Mouse (Mus musculus) midbrain, embryonic 15.5 days (tissue): Measurements from ENCODE around the gene Osgin1. TPM values are rescaled to one million over a fixed set of nuclear protein-coding genes. Genes with fewer than 3 reads are reported as not detected.
A peak's percentile ranks its signal among the peaks of the same experiment; 100 is the strongest.

ENCODE experiments used
- ATAC-seq: fragments of 200-750 bp; cut with Nextera tagmentation; replicated peaks from 2 replicates; pipeline ENCODE4 v1.8.0; 2017; ENCODE audit warnings: moderate TSS enrichment
- H3K27ac ChIP-seq: fragments of 300-500 bp; sonication (generic); 2 replicates; pipeline ENCODE4 v1.5.1; 2015; ENCODE audit warnings: mild to moderate bottlenecking, inconsistent platforms
- H3K27me3 ChIP-seq: fragments of 300-500 bp; sonication (generic); replicated peaks from 2 replicates; pipeline ENCODE4 v1.6.1; 2015; ENCODE audit warnings: inconsistent platforms
- H3K36me3 ChIP-seq: fragments of 300-500 bp; sonication (generic); replicated peaks from 2 replicates; pipeline ENCODE4 v1.6.1; 2015; ENCODE audit warnings: inconsistent platforms
- H3K4me1 ChIP-seq: fragments of 300-500 bp; sonication (generic); 2 replicates; pipeline ENCODE4 v1.6.1; 2015; ENCODE audit warnings: inconsistent platforms
- H3K4me2 ChIP-seq: fragments of 300-500 bp; sonication (generic); 2 replicates; pipeline ENCODE4 v1.6.1; 2015; ENCODE audit warnings: inconsistent platforms, mild to moderate bottlenecking, moderate library complexity
- H3K4me3 ChIP-seq: fragments of 300-500 bp; sonication (generic); 2 replicates; pipeline ENCODE4 v1.5.1; 2015; ENCODE audit warnings: mild to moderate bottlenecking, inconsistent platforms
- H3K9ac ChIP-seq: fragments of 300-500 bp; sonication (generic); 2 replicates; pipeline ENCODE4 v1.6.1; 2015; ENCODE audit warnings: mild to moderate bottlenecking, inconsistent platforms
- H3K9me3 ChIP-seq: fragments of 300-500 bp; sonication (generic); 2 replicates; pipeline ENCODE4 v1.6.1; 2016; ENCODE audit warnings: inconsistent platforms
- WGBS: fragments of 180-500 bp; shearing (Covaris S2); methylation state at CpG from one replicate; pipeline ENCODE4 v1.1.7; 2015; ENCODE audit warnings: mixed read lengths; 5-methylcytosine and 5-hydroxymethylcytosine counted together
- polyA plus RNA-seq: library from polyadenylated mRNA; unstranded; fragments of >200 nt; fragmentation: Nextera tagmentation; extraction: Ambion mirVana; gene quantifications from 2 replicates; pipeline ENCODE4 v1.2.1, GENCODE M21; 2015

Osgin1 gene
- polyA plus RNA-seq = 0.28 and 0.34 TPM in 2 replicates

GRCm38 (mm10) chr8:119433582-119434174 lies at the start of gene Osgin1:
Osgin1 (plus strand) TSS chr8:119434124.
- H3K9ac ChIP-seq = no peak within 1 kb of the TSS
- no peaks in the 10 kb centered on the region for H3K4me1 ChIP-seq
- no peak for ATAC-seq
- no peaks in the 10 kb centered on the region for H3K36me3 ChIP-seq
- WGBS = 89% methylated on average over 13 of the region's 13 CpGs
- H3K27ac ChIP-seq = no peak within 1 kb of the TSS
- no peaks in the 10 kb centered on the region for H3K9me3 ChIP-seq
- H3K4me3 ChIP-seq = no peak within 1 kb of the TSS
- H3K27me3 ChIP-seq = no peaks in the 10 kb centered on the region
- no peak within 1 kb of the TSS for H3K4me2 ChIP-seq

- H3K4me3 ChIP-seq = no peak overlapping the region
- no peaks in the 10 kb centered on the region for H3K36me3 ChIP-seq
- no peaks in the 10 kb centered on the region for H3K27me3 ChIP-seq
- H3K4me1 ChIP-seq = no peaks in the 10 kb centered on the region
- no peak overlapping the region for H3K4me2 ChIP-seq
- 24% methylated on average over 10 of the region's 10 CpGs for WGBS
- no peak for ATAC-seq
- H3K9ac ChIP-seq = no peak overlapping the region
- no peaks in the 10 kb centered on the region for H3K9me3 ChIP-seq
- no peak overlapping the region for H3K27ac ChIP-seq
Measured at GRCm38 (mm10) chr8:119384478-119384877, 49.4 kb upstream of the Osgin1 start.

GRCm38 (mm10) chr8:119385854-119386253 lies 48.1 kb upstream of the Osgin1 start:
- H3K4me3 ChIP-seq = no peak overlapping the region
- H3K36me3 ChIP-seq = no peaks in the 10 kb centered on the region
- no peak overlapping the region for H3K9ac ChIP-seq
- H3K4me1 ChIP-seq = no peaks in the 10 kb centered on the region
- no peak overlapping the region for H3K27ac ChIP-seq
- no peaks in the 10 kb centered on the region for H3K27me3 ChIP-seq
- H3K9me3 ChIP-seq = no peaks in the 10 kb centered on the region
- 79% methylated on average over 6 of the region's 6 CpGs for WGBS
- H3K4me2 ChIP-seq = no peak overlapping the region
- ATAC-seq = no peak

- Histone ChIP-seq H3K27ac (no peak overlapping the region), H3K36me3 (no peaks in the 10 kb centered on the region), H3K9me3 (no peaks in the 10 kb centered on the region), H3K27me3 (no peaks in the 10 kb centered on the region), H3K4me1 (no peaks in the 10 kb centered on the region), H3K9ac (no peak overlapping the region), H3K4me3 (no peak overlapping the region), H3K4me2 (no peak overlapping the region)
- no peak for ATAC-seq
- 83% methylated on average over 6 of the region's 6 CpGs for WGBS
Measured at GRCm38 (mm10) chr8:119386988-119387387, 46.9 kb upstream of the Osgin1 start.

- peak overlapping the region; percentile 89 for H3K4me2 ChIP-seq
- H3K36me3 ChIP-seq = no peaks in the 10 kb centered on the region
- peak overlapping the region; percentile 93 for H3K4me3 ChIP-seq
- H3K9ac ChIP-seq = peak overlapping the region; percentile 89
- 77% methylated on average over 9 of the region's 9 CpGs for WGBS
- peaks cover 12% of the 10 kb centered on the region for H3K4me1 ChIP-seq
- H3K27me3 ChIP-seq = no peaks in the 10 kb centered on the region
- no peaks in the 10 kb centered on the region for H3K9me3 ChIP-seq
- ATAC-seq = peak; percentile 25
- peak overlapping the region; percentile 89 for H3K27ac ChIP-seq
Measured at GRCm38 (mm10) chr8:119394097-119394496, 39.8 kb upstream of the Osgin1 start.

GRCm38 (mm10) chr8:119394524-119395026 lies 39.3 kb upstream of the Osgin1 start, which contains the start of gene Mlycd:
Mlycd (plus strand) TSS chr8:119394878.
- Histone ChIP-seq H3K4me2 (peak within 1 kb of the TSS; percentile 89), H3K27me3 (no peaks in the 10 kb centered on the region), H3K9ac (peak within 1 kb of the TSS; percentile 89), H3K36me3 (no peaks in the 10 kb centered on the region), H3K27ac (peak within 1 kb of the TSS; percentile 89), H3K4me3 (peak within 1 kb of the TSS; percentile 93), H3K4me1 (peaks cover 12% of the 10 kb centered on the region), H3K9me3 (no peaks in the 10 kb centered on the region)
- ATAC-seq = peak; percentile 95
- WGBS = 1% methylated on average over 44 of the region's 44 CpGs

- Histone ChIP-seq H3K9me3 (no peaks in the 10 kb centered on the region), H3K4me2 (peak overlapping the region; percentile 89), H3K9ac (peak overlapping the region; percentile 89), H3K4me1 (peaks cover 12% of the 10 kb centered on the region), H3K27ac (peak overlapping the region; percentile 89), H3K36me3 (no peaks in the 10 kb centered on the region), H3K4me3 (peak overlapping the region; percentile 93), H3K27me3 (no peaks in the 10 kb centered on the region)
- WGBS = 6% methylated on average over 83 of the region's 83 CpGs
- ATAC-seq = peak; percentile 69
Measured at GRCm38 (mm10) chr8:119395072-119395950, 38.6 kb upstream of the Osgin1 start.

- Histone ChIP-seq H3K27me3 (no peaks in the 10 kb centered on the region), H3K27ac (no peak overlapping the region), H3K36me3 (no peaks in the 10 kb centered on the region), H3K4me3 (no peak overlapping the region), H3K9ac (no peak overlapping the region), H3K4me2 (no peak overlapping the region), H3K9me3 (no peaks in the 10 kb centered on the region), H3K4me1 (peaks cover 12% of the 10 kb centered on the region)
- no peak for ATAC-seq
- 82% methylated on average over 9 of the region's 9 CpGs for WGBS
Measured at GRCm38 (mm10) chr8:119398558-119398957, 35.4 kb upstream of the Osgin1 start.

- no peak overlapping the region for H3K4me3 ChIP-seq
- H3K27ac ChIP-seq = no peak overlapping the region
- no peaks in the 10 kb centered on the region for H3K27me3 ChIP-seq
- H3K4me1 ChIP-seq = peaks cover 10% of the 10 kb centered on the region
- no peak for ATAC-seq
- WGBS = 82% methylated on average over 6 of the region's 6 CpGs
- H3K9ac ChIP-seq = no peak overlapping the region
- H3K9me3 ChIP-seq = no peaks in the 10 kb centered on the region
- H3K4me2 ChIP-seq = no peak overlapping the region
- H3K36me3 ChIP-seq = no peaks in the 10 kb centered on the region
Measured at GRCm38 (mm10) chr8:119399255-119399654, 34.7 kb upstream of the Osgin1 start.

GRCm38 (mm10) chr8:119400122-119400671 lies 33.7 kb upstream of the Osgin1 start:
- no peaks in the 10 kb centered on the region for H3K9me3 ChIP-seq
- H3K4me2 ChIP-seq = no peak overlapping the region
- no peak overlapping the region for H3K27ac ChIP-seq
- H3K4me1 ChIP-seq = peaks cover 9% of the 10 kb centered on the region
- no peak overlapping the region for H3K9ac ChIP-seq
- no peak overlapping the region for H3K4me3 ChIP-seq
- no peaks in the 10 kb centered on the region for H3K27me3 ChIP-seq
- H3K36me3 ChIP-seq = no peaks in the 10 kb centered on the region
- ATAC-seq = no peak
- WGBS = 88% methylated on average over 9 of the region's 9 CpGs

GRCm38 (mm10) chr8:119400904-119401303 lies 33.0 kb upstream of the Osgin1 start:
- H3K9ac ChIP-seq = no peak overlapping the region
- no peak for ATAC-seq
- 93% methylated on average over 3 of the region's 3 CpGs for WGBS

GRCm38 (mm10) chr8:119403912-119404311 lies 30.0 kb upstream of the Osgin1 start:
- Histone ChIP-seq H3K4me1 (no peaks in the 10 kb centered on the region), H3K4me3 (no peak overlapping the region), H3K36me3 (peaks cover 9% of the 10 kb centered on the region; the same call in 1 of the 2 replicates), H3K27me3 (no peaks in the 10 kb centered on the region), H3K9me3 (no peaks in the 10 kb centered on the region), H3K27ac (no peak overlapping the region), H3K4me2 (no peak overlapping the region), H3K9ac (no peak overlapping the region)
- 71% methylated on average over 10 of the region's 10 CpGs for WGBS
- no peak for ATAC-seq

More at GRCm38 (mm10) chr8:119400904-119401303, 33.0 kb upstream of the Osgin1 start:
- H3K4me3 ChIP-seq = no peak overlapping the region
- no peak overlapping the region for H3K4me2 ChIP-seq
- H3K4me1 ChIP-seq = peaks cover 3% of the 10 kb centered on the region
- no peaks in the 10 kb centered on the region for H3K9me3 ChIP-seq
- H3K27me3 ChIP-seq = no peaks in the 10 kb centered on the region
- no peak overlapping the region for H3K27ac ChIP-seq
- no peaks in the 10 kb centered on the region for H3K36me3 ChIP-seq
